Mouse (Mus musculus): ENCODE data around the gene Sergef. TPM values are rescaled to one million over a fixed set of nuclear protein-coding genes. Genes with fewer than 3 reads are reported as not detected.

Sergef gene
- total RNA-seq, 1 experiment, result 5.4 TPM

DNA sequence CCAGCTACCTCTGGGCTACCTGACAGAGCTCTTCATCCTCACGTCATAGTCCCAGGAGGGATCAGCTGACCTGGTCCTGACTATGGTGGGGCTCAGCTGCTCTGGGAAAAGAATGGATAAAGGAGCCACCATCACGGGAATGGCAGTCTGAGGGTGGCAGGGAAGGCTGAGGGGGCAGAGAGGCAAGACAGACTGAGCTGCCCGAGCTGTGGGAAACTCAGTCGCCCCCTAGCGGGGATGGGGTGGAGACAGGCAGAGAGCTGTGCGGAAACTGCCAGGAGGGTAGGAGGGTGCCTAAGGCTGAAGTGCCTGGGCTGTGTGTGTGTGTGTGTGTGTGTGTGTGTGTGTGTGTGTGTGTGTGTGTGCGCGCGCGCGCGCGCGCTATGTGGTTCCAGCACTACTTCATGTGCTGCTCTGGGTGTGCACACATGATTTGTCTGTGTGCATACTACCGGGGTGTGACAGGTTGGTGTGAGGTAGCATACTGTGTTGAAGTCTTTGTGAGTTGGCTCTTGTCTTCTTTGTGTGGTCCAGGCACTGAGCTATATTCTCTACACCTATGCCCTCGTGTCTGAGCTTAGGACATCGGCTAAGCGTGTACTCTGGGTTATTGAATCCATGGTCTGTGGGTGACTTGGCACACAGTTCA is 216.7 kb downstream of the Sergef start:
- TF ChIP-seq MAFK (IDR thresholded peaks at IDR 0.05; ENCODE audit: insufficient read depth, low read depth, low read length), result no peak
- TF ChIP-seq HCFC1 (IDR thresholded peaks at IDR 0.05; ENCODE audit: borderline replicate concordance, insufficient read depth, low read length), result no peak
- no peak for TF ChIP-seq CHD2 (IDR thresholded peaks at IDR 0.05; ENCODE audit: low read depth, low read length)
- TF ChIP-seq ZC3H11A (IDR thresholded peaks at IDR 0.05; ENCODE audit: borderline replicate concordance, low read depth, low read length), result no peak
- no peak for TF ChIP-seq ZNF384 (IDR thresholded peaks at IDR 0.05; ENCODE audit: low read depth, low read length)
- no peaks in the 10 kb centered on the region for H3K36me3 ChIP-seq (ENCODE audit: control insufficient read depth, insufficient read depth, low read length, poor library complexity, severe bottlenecking)
- H3K9me3 ChIP-seq (ENCODE audit: control insufficient read depth, insufficient read depth, low read depth, low read length), result no peaks in the 10 kb centered on the region
- H3K9ac ChIP-seq (ENCODE audit: insufficient read depth, low read depth, low read length, poor library complexity, severe bottlenecking), result no peak overlapping the region
- no peaks in the 10 kb centered on the region for H3K4me1 ChIP-seq (ENCODE audit: control insufficient read depth in 2 of 2, insufficient read depth in 2 of 2, low read length in 2 of 2, poor library complexity in 1 of 2)
- peak; percentile 49 for DNase-seq (ENCODE audit: low read depth, low spot score)
- no peak overlapping the region for H3K27ac ChIP-seq (ENCODE audit: insufficient read depth, low read depth, low read length, poor library complexity, severe bottlenecking)
- in situ Hi-C loops (cut with MboI; ENCODE audit: low sequenced_read_pairs in 2 of 2, unreplicated experiment in 2 of 2), result no loop called here
- no peak overlapping the region for H3K4me3 ChIP-seq (ENCODE audit: insufficient read depth in 1 of 2, low read depth in 1 of 2, low read length in 2 of 2, poor library complexity in 1 of 2, severe bottlenecking in 1 of 2)

DNA sequence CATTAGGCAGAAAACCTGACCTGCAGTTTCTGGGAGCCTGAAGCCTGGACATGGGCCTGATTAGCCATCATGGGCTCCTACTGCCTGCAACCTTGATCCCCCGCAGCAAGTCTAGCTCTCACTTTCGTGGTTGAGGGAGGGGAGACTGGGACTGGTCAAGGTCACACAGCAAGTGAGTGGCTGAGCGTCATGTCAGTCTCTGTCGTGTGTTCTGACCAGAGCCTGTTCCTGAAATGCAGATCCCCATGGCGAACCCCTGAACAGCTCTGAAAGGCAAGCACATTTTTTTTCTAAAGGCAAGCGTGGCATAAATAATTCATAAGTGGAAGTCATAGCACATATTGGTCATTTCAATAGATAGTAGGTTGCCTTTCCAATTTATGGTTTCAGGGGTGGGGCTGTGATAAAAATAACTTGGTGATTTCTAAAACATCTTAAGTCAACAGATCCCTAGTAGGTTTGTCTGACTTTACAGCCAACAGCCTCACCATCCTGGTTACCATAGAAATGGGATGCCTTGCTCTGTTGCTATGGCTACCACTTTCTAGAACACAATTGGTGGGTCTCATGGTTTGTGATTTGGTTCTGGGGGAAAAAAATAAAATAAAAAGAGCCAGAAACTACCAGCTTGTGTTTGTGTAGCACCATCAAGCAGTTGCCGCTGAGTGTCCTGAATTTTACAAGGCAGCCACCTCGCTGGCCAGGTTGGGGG is 217.4 kb downstream of the Sergef start:
- no peak overlapping the region for H3K9ac ChIP-seq (ENCODE audit: insufficient read depth, low read depth, low read length, poor library complexity, severe bottlenecking)
- DNase-seq (ENCODE audit: low read depth, low spot score), result no peak
- no peaks in the 10 kb centered on the region for H3K4me1 ChIP-seq (ENCODE audit: control insufficient read depth in 2 of 2, insufficient read depth in 2 of 2, low read length in 2 of 2, poor library complexity in 1 of 2)
- H3K36me3 ChIP-seq (ENCODE audit: control insufficient read depth, insufficient read depth, low read length, poor library complexity, severe bottlenecking), result no peaks in the 10 kb centered on the region
- no peak for TF ChIP-seq CHD2 (IDR thresholded peaks at IDR 0.05; ENCODE audit: low read depth, low read length)
- no peak for TF ChIP-seq ZC3H11A (IDR thresholded peaks at IDR 0.05; ENCODE audit: borderline replicate concordance, low read depth, low read length)
- no peak for TF ChIP-seq MAFK (IDR thresholded peaks at IDR 0.05; ENCODE audit: insufficient read depth, low read depth, low read length)
- no peak for TF ChIP-seq HCFC1 (IDR thresholded peaks at IDR 0.05; ENCODE audit: borderline replicate concordance, insufficient read depth, low read length)
- TF ChIP-seq ZNF384 (IDR thresholded peaks at IDR 0.05; ENCODE audit: low read depth, low read length), result no peak
- no peak overlapping the region for H3K27ac ChIP-seq (ENCODE audit: insufficient read depth, low read depth, low read length, poor library complexity, severe bottlenecking)
- in situ Hi-C loops (cut with MboI; ENCODE audit: low sequenced_read_pairs in 2 of 2, unreplicated experiment in 2 of 2), result no loop called here
- H3K9me3 ChIP-seq (ENCODE audit: control insufficient read depth, insufficient read depth, low read depth, low read length), result no peaks in the 10 kb centered on the region
- no peak overlapping the region for H3K4me3 ChIP-seq (ENCODE audit: insufficient read depth in 1 of 2, low read depth in 1 of 2, low read length in 2 of 2, poor library complexity in 1 of 2, severe bottlenecking in 1 of 2)

DNA sequence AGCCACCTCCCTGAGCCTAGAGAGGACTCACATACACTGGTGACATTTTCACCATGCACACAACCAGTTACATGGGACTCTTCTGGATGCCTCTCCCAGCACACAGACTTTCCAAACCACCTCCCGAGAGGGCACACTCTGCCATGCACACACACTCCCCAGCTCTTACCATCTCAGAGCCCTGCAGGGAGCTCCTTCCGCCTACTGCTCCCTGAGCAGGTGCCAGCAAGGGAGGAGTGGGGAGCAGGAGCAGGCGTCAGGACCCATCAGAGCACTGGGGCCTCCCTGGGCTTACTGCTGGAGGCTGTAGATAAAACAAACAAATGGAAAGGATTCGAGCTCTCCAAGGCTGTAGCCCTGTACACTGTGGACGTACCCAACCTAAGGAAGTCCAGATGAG is 218.1 kb downstream of the Sergef start:
- no peak overlapping the region for H3K9ac ChIP-seq (ENCODE audit: insufficient read depth, low read depth, low read length, poor library complexity, severe bottlenecking)
- no peak for DNase-seq (ENCODE audit: low read depth, low spot score)
- H3K4me1 ChIP-seq (ENCODE audit: control insufficient read depth in 2 of 2, insufficient read depth in 2 of 2, low read length in 2 of 2, poor library complexity in 1 of 2), result no peaks in the 10 kb centered on the region
- TF ChIP-seq ZNF384 (IDR thresholded peaks at IDR 0.05; ENCODE audit: low read depth, low read length) (no peak), ZC3H11A (IDR thresholded peaks at IDR 0.05; ENCODE audit: borderline replicate concordance, low read depth, low read length) (no peak), MAFK (IDR thresholded peaks at IDR 0.05; ENCODE audit: insufficient read depth, low read depth, low read length) (no peak), CHD2 (IDR thresholded peaks at IDR 0.05; ENCODE audit: low read depth, low read length) (no peak), HCFC1 (IDR thresholded peaks at IDR 0.05; ENCODE audit: borderline replicate concordance, insufficient read depth, low read length) (no peak)
- H3K27ac ChIP-seq (ENCODE audit: insufficient read depth, low read depth, low read length, poor library complexity, severe bottlenecking), result no peak overlapping the region
- H3K9me3 ChIP-seq (ENCODE audit: control insufficient read depth, insufficient read depth, low read depth, low read length), result no peaks in the 10 kb centered on the region
- no peaks in the 10 kb centered on the region for H3K36me3 ChIP-seq (ENCODE audit: control insufficient read depth, insufficient read depth, low read length, poor library complexity, severe bottlenecking)
- H3K4me3 ChIP-seq (ENCODE audit: insufficient read depth in 1 of 2, low read depth in 1 of 2, low read length in 2 of 2, poor library complexity in 1 of 2, severe bottlenecking in 1 of 2), result no peak overlapping the region
- in situ Hi-C loops (cut with MboI; ENCODE audit: low sequenced_read_pairs in 2 of 2, unreplicated experiment in 2 of 2), result no loop called here

DNA sequence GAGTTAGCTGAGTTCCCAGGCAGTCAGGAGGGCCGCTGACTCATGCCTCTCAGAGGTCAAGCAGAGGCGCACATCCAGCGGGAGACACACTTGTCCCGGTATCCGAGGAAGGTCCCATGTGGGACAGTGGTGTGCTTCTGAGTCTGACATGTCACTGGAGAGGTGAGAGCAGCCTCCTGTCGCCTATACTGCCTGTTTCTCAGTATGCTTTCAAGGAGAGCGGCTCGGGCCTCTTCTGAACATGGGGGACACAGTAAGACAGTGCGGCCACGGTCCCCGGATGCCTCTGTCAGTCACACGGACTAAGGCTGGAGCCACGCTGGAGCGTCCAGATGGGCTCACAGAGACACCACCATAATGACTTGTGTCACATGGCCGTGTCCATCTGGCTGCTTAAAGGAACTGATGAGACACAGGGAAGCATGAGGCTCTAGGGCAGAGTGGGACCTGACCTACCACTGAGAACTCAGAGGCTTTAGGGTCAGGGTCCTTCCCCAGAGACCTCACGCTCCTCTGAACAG is 221.4 kb downstream of the Sergef start:
- Histone ChIP-seq H3K9ac (ENCODE audit: insufficient read depth, low read depth, low read length, poor library complexity, severe bottlenecking) (no peak overlapping the region), H3K4me3 (ENCODE audit: insufficient read depth in 1 of 2, low read depth in 1 of 2, low read length in 2 of 2, poor library complexity in 1 of 2, severe bottlenecking in 1 of 2) (no peak overlapping the region), H3K4me1 (ENCODE audit: control insufficient read depth in 2 of 2, insufficient read depth in 2 of 2, low read length in 2 of 2, poor library complexity in 1 of 2) (no peaks in the 10 kb centered on the region), H3K9me3 (ENCODE audit: control insufficient read depth, insufficient read depth, low read depth, low read length) (no peaks in the 10 kb centered on the region), H3K27ac (ENCODE audit: insufficient read depth, low read depth, low read length, poor library complexity, severe bottlenecking) (no peak overlapping the region), H3K36me3 (ENCODE audit: control insufficient read depth, insufficient read depth, low read length, poor library complexity, severe bottlenecking) (no peaks in the 10 kb centered on the region)
- TF ChIP-seq MAFK (IDR thresholded peaks at IDR 0.05; ENCODE audit: insufficient read depth, low read depth, low read length) (no peak), ZC3H11A (IDR thresholded peaks at IDR 0.05; ENCODE audit: borderline replicate concordance, low read depth, low read length) (no peak), ZNF384 (IDR thresholded peaks at IDR 0.05; ENCODE audit: low read depth, low read length) (no peak), CHD2 (IDR thresholded peaks at IDR 0.05; ENCODE audit: low read depth, low read length) (no peak), HCFC1 (IDR thresholded peaks at IDR 0.05; ENCODE audit: borderline replicate concordance, insufficient read depth, low read length) (no peak)
- no peak for DNase-seq (ENCODE audit: low read depth, low spot score)
- in situ Hi-C loops (cut with MboI; ENCODE audit: low sequenced_read_pairs in 2 of 2, unreplicated experiment in 2 of 2), result no loop called here

Data from ES-E14 (cell line).